Mouse (Mus musculus) c-Kit-positive CD71-positive TER-119-positive erythroid progenitor cells, embryonic 14.5 days (primary cell): Measurements from ENCODE around the gene Samd10.

ENCODE experiments used
- DNase-seq: peaks from one replicate; pipeline ENCODE4 v3.0.0-alpha.2; 2013; ENCODE audit warnings: low spot score

Gene Samd10

GRCm38 (mm10) chr2:181598454-181599351 is at the start of gene Samd10:
TSS of gene Samd10 (minus strand) at chr2:181599212.
- no peak for DNase-seq

- DNase-seq: no peak
Observed at GRCm38 (mm10) chr2:181646626-181647472, 47.8 kb upstream of the Samd10 start.

- no peak for DNase-seq
Observed at GRCm38 (mm10) chr2:181645666-181646065, 46.7 kb upstream of the Samd10 start.

GRCm38 (mm10) chr2:181644361-181644760 is 45.3 kb upstream of the Samd10 start:
- peak; percentile 38 for DNase-seq

- DNase-seq: no peak
Observed at GRCm38 (mm10) chr2:181635865-181636264, 36.9 kb upstream of the Samd10 start.

GRCm38 (mm10) chr2:181632624-181633023 is 33.6 kb upstream of the Samd10 start:
- DNase-seq: no peak

- no peak for DNase-seq
Observed at GRCm38 (mm10) chr2:181628471-181628870, 29.5 kb upstream of the Samd10 start.

- DNase-seq: no peak
Observed at GRCm38 (mm10) chr2:181623401-181623800, 24.4 kb upstream of the Samd10 start.

- DNase-seq: no peak
Observed at GRCm38 (mm10) chr2:181618761-181619495, 19.9 kb upstream of the Samd10 start.

GRCm38 (mm10) chr2:181602367-181602766 is 3.4 kb upstream of the Samd10 start:
- peak; percentile 65 for DNase-seq

- DNase-seq: no peak
Observed at GRCm38 (mm10) chr2:181601751-181602145, 2.7 kb upstream of the Samd10 start.

- DNase-seq: peak; percentile 95
Observed at GRCm38 (mm10) chr2:181600828-181601750, 2.1 kb upstream of the Samd10 start.

- DNase-seq: no peak
Observed at GRCm38 (mm10) chr2:181600226-181600758, 1.3 kb upstream of the Samd10 start.

- no peak for DNase-seq
Observed at GRCm38 (mm10) chr2:181597378-181598061, 1.5 kb downstream of the Samd10 start.

GRCm38 (mm10) chr2:181596221-181596960 is 2.6 kb downstream of the Samd10 start:
- no peak for DNase-seq

- DNase-seq: no peak
Observed at GRCm38 (mm10) chr2:181594946-181595696, 3.9 kb downstream of the Samd10 start.

GRCm38 (mm10) chr2:181593937-181594336 is 5.1 kb downstream of the Samd10 start:
- DNase-seq: no peak

- no peak for DNase-seq
Observed at GRCm38 (mm10) chr2:181593042-181593421, 6.0 kb downstream of the Samd10 start.
